Mouse (Mus musculus): ENCODE measurements around the gene Dnm1. TPM values are rescaled to one million over a fixed set of nuclear protein-coding genes. Genes with fewer than 3 reads are reported as not detected.
"Not testable (repeated sequence)": the region's sequence is repeated elsewhere in the genome, so short reads cannot be mapped to it uniquely, and the experiment has no call there.

Gene Dnm1
- total RNA-seq, 2 experiments from 2014 or later = not detected

GRCm38 (mm10) chr2:32362817-32363340 lies 9.7 kb upstream of the Dnm1 start:
- peak; percentile 76 for ATAC-seq (replicated peaks; ENCODE audit: poor library complexity)

GRCm38 (mm10) chr2:32362274-32362673 lies 9.1 kb upstream of the Dnm1 start:
- ATAC-seq (replicated peaks; ENCODE audit: poor library complexity) = not testable (repeated sequence)

GRCm38 (mm10) chr2:32361437-32361836 lies 8.3 kb upstream of the Dnm1 start:
- peak; percentile 56 for ATAC-seq (replicated peaks; ENCODE audit: poor library complexity)

GRCm38 (mm10) chr2:32360741-32361140 lies 7.6 kb upstream of the Dnm1 start:
- ATAC-seq (replicated peaks; ENCODE audit: poor library complexity) = no peak

GRCm38 (mm10) chr2:32358381-32358780 lies 5.2 kb upstream of the Dnm1 start:
- ATAC-seq (replicated peaks; ENCODE audit: poor library complexity) = no peak

- no peak for ATAC-seq (replicated peaks; ENCODE audit: poor library complexity)
Observed at GRCm38 (mm10) chr2:32357710-32358109, 4.6 kb upstream of the Dnm1 start.

GRCm38 (mm10) chr2:32356216-32356615 lies 3.1 kb upstream of the Dnm1 start:
- ATAC-seq (replicated peaks; ENCODE audit: poor library complexity) = no peak

- no peak for ATAC-seq (replicated peaks; ENCODE audit: poor library complexity)
Observed at GRCm38 (mm10) chr2:32354336-32354895, 1.3 kb upstream of the Dnm1 start.

GRCm38 (mm10) chr2:32353836-32354235 lies 698 bp upstream of the Dnm1 start:
- no peak for ATAC-seq (replicated peaks; ENCODE audit: poor library complexity)

GRCm38 (mm10) chr2:32352151-32353006 lies 759 bp downstream of the Dnm1 start, which contains the start of gene Ciz1:
TSS of gene Ciz1 (plus strand) at chr2:32352327.
- no peak for ATAC-seq (replicated peaks; ENCODE audit: poor library complexity)

GRCm38 (mm10) chr2:32351471-32351961 lies 1.6 kb downstream of the Dnm1 start:
- ATAC-seq (replicated peaks; ENCODE audit: poor library complexity) = no peak

GRCm38 (mm10) chr2:32350471-32351051 lies 2.6 kb downstream of the Dnm1 start:
- ATAC-seq (replicated peaks; ENCODE audit: poor library complexity) = no peak

GRCm38 (mm10) chr2:32349625-32350255 lies 3.4 kb downstream of the Dnm1 start:
- no peak for ATAC-seq (replicated peaks; ENCODE audit: poor library complexity)

GRCm38 (mm10) chr2:32348311-32348710 lies 4.8 kb downstream of the Dnm1 start:
- no peak for ATAC-seq (replicated peaks; ENCODE audit: poor library complexity)

- ATAC-seq (replicated peaks; ENCODE audit: poor library complexity) = no peak
Observed at GRCm38 (mm10) chr2:32347019-32347418, 6.1 kb downstream of the Dnm1 start.

GRCm38 (mm10) chr2:32344598-32345321 lies 8.4 kb downstream of the Dnm1 start:
- no peak for ATAC-seq (replicated peaks; ENCODE audit: poor library complexity)

GRCm38 (mm10) chr2:32344056-32344455 lies 9.1 kb downstream of the Dnm1 start:
- no peak for ATAC-seq (replicated peaks; ENCODE audit: poor library complexity)

- ATAC-seq (replicated peaks; ENCODE audit: poor library complexity) = no peak
Observed at GRCm38 (mm10) chr2:32343351-32343671, 9.8 kb downstream of the Dnm1 start.

GRCm38 (mm10) chr2:32342539-32343350 lies 10.4 kb downstream of the Dnm1 start:
- no peak for ATAC-seq (replicated peaks; ENCODE audit: poor library complexity)

GRCm38 (mm10) chr2:32342039-32342438 lies 11.1 kb downstream of the Dnm1 start:
- no peak for ATAC-seq (replicated peaks; ENCODE audit: poor library complexity)
